Mouse (Mus musculus): ENCODE measurements at regions not wholly inside any gene's neighbourhood (a gene's known extent, or its start where the extent isn't known, plus 50 kb on each side); places are given as distances from the start of the nearest gene placed in this dataset.

DNA sequence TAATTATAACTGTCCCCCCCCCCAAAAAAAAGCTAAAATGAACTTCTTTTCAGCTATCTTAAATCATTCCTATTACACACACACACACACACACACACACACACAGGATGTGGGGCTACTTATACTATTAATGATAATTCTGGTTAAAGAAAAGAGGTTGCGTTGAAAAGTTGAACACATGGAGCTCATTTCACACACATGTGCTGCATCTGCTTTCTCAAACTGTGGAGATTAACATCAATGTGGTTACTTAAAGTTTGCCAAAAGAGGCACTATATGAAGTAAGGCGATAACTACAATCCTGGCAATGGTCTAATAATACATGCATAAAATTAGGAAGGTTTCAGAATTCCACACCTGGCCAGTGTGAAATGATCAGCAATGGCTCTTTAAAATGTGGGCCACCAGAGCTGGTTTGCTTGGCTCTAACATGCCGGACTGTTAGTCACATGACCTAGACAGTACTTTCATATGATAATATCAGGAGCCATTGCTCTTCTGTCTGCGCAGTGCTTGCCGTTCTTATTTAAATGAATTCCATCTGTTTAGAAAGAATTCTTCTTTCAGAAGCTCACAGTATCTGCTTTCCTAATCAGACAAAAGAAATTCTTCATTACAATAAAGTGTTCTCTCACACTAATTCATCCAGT is 598.4 kb upstream of the Fam92a start:
- DNase-seq (ENCODE audit: low read depth), result no peak

DNA sequence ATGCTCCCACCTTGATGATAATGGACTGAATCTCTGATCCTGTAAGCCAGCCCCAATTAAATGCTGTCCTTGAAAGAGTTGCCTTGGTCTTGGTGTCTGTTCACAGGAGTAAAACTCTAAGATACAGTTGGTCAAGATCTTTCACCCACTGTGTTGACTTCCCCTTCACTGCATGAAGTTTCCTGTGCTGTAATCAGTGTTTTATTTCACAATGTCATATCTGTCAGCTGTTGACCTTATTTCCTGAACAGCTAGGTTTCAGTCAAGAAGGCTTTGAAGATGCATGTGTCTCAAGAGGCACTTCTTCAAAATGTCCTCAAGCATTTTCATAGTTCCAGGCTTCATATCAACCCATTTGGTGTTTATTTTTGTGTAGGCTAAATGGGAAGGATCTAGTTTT is 597.3 kb upstream of the Fam92a start:
- DNase-seq (ENCODE audit: low read depth), result no peak

DNA sequence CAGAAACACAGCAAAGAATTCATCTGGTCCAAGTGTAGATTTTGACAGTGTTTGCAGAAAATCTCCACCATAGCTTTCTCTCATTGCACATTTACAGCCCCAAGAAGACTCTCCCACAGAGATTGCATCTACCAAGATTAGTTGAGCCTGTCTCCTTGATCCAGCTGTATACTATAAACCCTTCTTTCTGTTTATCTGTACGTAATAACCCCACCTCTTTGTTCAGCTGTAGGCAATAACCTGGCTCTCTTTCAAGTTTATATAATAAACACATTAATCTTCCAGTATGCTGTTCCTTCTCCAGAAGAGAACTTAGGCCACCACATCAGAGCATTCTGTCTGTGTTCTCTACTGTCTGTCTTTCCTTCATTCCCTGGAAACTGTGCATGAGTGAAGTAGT is 594.9 kb upstream of the Fam92a start:
- DNase-seq (ENCODE audit: low read depth), result no peak

- DNase-seq (ENCODE audit: low read depth), result no peak
Measured at GRCm38 (mm10) chr4:12750817-12751216, 579.0 kb upstream of the Fam92a start.

GRCm38 (mm10) chr4:12749874-12750273 is 578.1 kb upstream of the Fam92a start:
- no peak for DNase-seq (ENCODE audit: low read depth)

DNA sequence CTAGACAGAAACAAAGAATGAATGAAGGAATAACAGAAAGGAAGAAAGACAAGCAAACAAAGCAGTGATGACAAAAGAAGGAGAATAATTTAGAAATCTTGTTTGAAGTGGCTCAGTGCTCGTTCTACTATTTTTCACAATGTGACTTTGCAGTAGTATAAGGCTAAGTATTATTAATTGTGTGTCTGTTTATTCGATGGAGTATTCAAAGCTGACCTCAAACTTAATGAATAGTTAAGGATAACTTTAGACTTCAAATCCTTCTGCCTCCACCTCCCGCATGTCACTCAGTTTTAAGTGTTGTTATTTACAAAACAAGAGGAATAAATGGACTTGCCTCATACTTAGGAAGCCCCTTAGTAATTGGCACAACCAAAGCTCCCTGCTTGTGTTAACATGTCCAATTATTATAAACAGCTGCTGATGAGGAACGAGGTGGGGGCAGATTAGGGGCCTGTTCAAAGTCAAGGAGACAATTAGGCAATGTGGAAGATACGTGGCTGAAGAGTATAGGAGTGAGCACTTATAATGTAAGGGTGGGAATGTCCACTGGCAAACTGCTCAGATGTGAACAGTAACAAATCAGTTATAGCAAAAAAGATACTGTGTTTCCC is 572.0 kb upstream of the Fam92a start:
- DNase-seq (ENCODE audit: low read depth), result no peak

- no peak for DNase-seq (ENCODE audit: low read depth)
Measured at GRCm38 (mm10) chr4:12736411-12736810, 564.6 kb upstream of the Fam92a start.

DNA sequence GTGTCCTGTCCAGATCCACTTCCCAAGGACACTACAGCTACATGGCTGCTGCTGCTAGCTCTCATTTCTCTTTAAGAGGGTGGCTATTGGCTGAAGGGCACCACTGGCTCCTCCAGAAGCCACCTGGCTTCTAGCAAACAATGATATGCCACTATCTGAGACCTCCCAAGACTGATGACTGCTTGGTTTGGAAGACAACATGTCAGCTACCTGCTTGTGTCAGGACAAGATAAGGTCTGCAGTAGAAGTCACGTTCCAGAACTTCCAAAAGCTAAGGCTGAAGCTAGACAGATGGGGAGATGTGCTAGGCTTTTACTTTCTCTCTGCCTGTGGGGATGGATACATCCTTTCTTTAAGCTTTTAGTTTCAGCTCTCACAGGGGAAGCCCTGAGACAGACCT is 528.4 kb upstream of the Fam92a start:
- peak; percentile 1 for DNase-seq (ENCODE audit: low read depth)

- DNase-seq (ENCODE audit: low read depth), result no peak
Measured at GRCm38 (mm10) chr4:12677814-12678213, 506.0 kb upstream of the Fam92a start.

GRCm38 (mm10) chr4:12671399-12671798 is 499.6 kb upstream of the Fam92a start:
- DNase-seq (ENCODE audit: low read depth), result no peak

GRCm38 (mm10) chr4:12663176-12663575 is 491.4 kb upstream of the Fam92a start:
- DNase-seq (ENCODE audit: low read depth), result no peak

DNA sequence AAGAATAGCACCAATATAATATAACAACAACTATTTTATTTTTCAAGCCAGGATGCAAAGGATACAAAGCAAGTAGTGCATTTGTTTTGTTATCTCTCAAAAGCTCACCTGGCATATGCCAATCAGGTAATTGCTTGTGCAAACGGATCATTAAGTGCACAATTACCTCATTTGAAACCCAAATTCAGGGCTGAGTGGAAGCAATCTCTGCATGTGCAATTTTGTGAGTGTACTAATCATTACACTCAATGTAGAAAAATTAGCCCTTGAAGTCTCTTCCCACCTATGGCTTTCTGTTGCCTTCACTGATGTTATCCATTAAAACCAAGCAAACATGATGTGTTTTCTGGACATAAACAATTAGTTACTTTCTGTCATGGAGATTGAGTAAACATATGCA is 490.9 kb upstream of the Fam92a start:
- DNase-seq (ENCODE audit: low read depth), result no peak

DNA sequence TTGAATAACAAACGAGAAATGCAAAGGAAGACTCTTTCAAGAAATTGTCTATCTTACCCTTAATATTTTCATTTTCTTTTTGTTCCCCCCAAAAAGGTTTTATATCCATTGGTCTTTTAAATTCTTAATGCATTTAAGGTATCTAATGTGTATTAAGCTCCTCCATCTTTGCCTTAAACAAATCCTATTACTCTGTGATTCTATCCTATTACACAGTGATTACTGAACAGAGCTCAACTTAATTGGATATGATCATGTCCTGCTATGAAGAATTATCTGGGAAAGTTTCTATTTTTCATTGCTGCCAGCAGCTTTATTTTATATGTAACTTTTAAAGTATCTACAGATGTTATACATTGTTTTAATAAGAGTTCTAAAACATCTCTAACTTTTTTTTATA is 487.3 kb upstream of the Fam92a start:
- DNase-seq (ENCODE audit: low read depth), result no peak

GRCm38 (mm10) chr4:12658594-12658993 is 486.8 kb upstream of the Fam92a start:
- DNase-seq (ENCODE audit: low read depth), result no peak

DNA sequence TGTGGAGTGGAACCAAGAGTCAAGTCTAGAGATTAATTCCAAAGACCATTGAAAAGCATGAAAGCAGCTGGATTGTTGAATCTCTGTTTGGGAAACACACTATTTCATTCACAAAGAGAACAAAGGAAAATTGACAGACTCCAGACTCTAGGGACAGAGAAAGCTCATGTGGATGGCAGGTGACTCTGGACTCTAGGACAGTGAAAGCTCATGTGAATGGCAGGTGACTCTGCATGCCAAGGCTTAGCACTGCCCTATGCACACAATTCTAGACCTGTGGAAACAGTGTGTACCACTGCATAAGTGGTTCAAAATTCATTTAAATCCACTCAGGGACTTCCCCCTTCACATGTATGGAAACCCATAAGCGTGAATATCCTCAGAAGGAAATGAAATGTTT is 486.0 kb upstream of the Fam92a start:
- DNase-seq (ENCODE audit: low read depth), result no peak

- no peak for DNase-seq (ENCODE audit: low read depth)
Measured at GRCm38 (mm10) chr4:12656924-12657603, 485.2 kb upstream of the Fam92a start.

- no peak for DNase-seq (ENCODE audit: low read depth)
Measured at GRCm38 (mm10) chr4:12655457-12656228, 483.8 kb upstream of the Fam92a start.

DNA sequence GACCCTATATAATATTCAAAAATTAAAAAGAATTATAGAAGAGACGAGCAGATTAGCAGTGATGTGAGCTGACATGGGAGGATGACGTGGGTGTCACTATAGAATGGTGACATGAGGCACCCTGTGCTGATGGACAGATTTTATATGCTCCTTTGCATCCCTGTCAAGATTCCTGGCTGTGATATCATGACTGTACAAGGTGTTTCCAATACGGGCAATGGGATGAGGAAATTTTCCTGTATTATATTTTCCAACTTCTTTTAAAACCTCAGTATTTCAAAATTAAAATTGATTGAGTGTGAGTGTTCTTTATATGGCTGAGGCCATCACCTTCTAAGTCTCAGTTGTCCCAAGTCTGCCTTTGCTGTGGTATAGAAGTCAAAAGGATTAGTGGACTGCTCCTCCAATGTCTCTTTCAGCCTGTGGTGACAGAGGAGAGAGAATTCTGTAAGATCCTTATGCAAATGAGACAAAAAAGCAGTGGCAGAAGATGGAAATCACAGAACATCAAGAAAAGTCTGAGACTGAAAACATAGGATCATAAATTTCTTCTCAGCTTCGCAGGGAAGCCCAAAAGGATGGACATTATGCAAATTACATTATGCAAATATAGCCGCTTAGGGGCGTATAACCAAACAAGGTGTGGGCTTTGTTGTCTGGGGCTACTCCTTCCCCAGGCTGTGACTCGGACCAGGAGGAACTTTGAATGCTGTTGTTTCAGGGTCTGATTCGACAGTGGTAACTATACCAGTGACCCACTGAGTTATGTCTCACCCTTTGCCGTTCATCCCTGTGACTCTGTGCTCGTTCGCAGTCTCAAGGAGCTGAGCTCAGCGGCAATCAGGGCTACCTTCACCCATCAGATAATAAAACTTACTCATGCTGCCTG is 483.0 kb upstream of the Fam92a start:
- no peak for DNase-seq (ENCODE audit: low read depth)

DNA sequence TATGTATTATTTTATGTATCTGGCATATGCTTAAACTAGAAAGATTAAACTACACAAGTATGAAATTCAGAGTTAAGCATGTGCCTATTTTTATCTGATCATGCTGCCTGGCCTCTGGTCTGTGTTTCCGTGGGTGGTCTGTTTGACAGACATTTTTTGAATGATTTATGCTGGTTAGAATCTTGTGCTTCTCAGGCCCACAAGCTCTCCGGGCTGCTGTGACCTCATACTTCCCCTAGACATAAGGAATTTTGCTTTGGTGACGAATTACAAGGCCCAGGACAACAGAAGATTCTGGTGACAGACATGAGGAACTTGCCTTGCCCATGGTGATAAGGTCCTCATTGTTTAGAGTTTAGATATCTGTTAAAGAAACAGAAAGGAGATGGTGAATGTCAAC is 475.9 kb upstream of the Fam92a start:
- DNase-seq (ENCODE audit: low read depth), result no peak

GRCm38 (mm10) chr4:12642525-12642928 is 470.7 kb upstream of the Fam92a start:
- DNase-seq (ENCODE audit: low read depth), result no peak

GRCm38 (mm10) chr4:12629375-12629821 is 457.6 kb upstream of the Fam92a start:
- DNase-seq (ENCODE audit: low read depth), result no peak

Data from naive thymus-derived CD4-positive, alpha-beta T cell, adult 2 months (primary cell).